Mouse (Mus musculus): ENCODE data around the gene Ran.

DNA sequence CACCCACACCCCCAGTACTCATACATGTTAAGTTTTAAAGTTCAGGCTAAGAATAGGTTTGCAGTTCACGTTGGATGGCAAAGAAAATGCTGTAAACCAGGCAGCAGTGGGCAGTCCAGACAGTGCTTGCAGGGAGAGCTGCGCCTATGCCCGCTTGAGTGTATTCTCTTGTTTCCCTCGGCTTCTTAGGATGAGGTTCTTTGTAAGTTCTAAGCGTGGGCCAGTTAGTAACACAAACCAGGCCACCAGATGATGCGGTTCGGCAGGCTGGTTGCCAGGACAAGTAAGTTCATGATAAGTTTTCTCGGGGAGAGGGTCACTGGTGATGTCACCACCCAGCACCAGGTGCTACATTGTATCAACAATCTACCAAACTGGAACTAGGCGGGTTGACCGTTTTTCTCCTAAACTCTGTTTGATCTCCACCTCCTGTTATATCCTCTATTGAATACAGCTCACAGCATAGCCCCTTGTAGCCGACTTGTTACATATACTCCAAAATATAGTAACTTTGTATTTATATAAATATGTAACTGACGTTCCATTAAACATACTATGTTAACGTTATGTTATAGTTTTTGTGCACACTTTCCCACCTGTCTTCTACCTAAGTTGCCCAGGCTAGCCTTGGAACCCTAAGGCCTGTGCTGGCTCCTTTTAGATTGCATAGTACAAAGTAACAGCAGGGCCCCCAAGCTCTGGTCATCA lies 933 bp upstream of the Ran start:
- TF ChIP-seq CTCF (IDR thresholded peaks at IDR 0.05; ENCODE audit: extremely low read depth, insufficient read depth, low read length) = no peak
- TF ChIP-seq POLR2A (IDR thresholded peaks at IDR 0.05; ENCODE audit: extremely low read depth, insufficient read depth, low read length) = no peak
